Mouse (Mus musculus): ENCODE data around the gene Cdc45.

DNA sequence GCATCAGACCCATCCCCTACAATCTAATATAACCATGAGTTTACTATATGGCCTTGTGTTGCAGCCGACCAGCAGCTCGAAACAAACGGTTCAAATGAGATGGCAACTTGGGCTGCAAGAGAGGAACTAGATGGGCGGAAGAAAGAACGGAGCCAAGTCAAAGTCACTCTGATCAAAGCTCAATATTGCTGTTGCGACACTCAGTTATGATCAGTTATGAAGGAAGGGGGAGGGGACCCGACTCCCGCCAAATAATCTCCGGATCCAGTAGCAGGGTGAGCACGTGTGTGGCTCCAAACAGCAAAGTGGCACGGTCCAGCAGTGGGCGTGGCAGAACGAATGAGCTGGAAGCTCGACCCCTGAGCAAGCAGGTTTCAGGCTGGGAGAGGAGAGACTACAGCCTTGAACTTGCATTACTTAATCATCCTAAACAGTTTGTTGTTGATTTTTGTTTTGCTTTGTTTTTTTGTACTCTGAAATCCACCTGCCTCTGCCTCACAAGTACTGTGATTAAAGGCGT, 34.6 kb upstream of the Cdc45 start:
- TF ChIP-seq CTCF (IDR thresholded peaks at IDR 0.05; ENCODE audit: low read depth, low read length) (no peak), GATA1 (IDR thresholded peaks at IDR 0.05; ENCODE audit: borderline replicate concordance, low read length) (no peak)

Measured in G1E (cell line).